In genomic region chr9:45398336-45398735, GRCm38 (mm10) we compare ENCODE assay signal across 18 mouse cellular contexts. TPM values are rescaled to one million over a fixed set of nuclear protein-coding genes. Genes with fewer than 3 reads are reported as not detected.
DNase-seq lines count a peak whose midpoint lies in the region; ATAC-seq and TF ChIP-seq lines count a peak whose summit lies in the region.
"Had no signal": no experiment of that assay in that cellular context is flagged by ENCODE, and none has a peak within 500 bp of the region (broad histone marks: within the 10 kb centered on the region; RNA-seq: fewer than 3 reads in every experiment).

No protein-coding gene starts in this region.

- H3K27ac ChIP-seq in kidney, embryonic 14.5 days (ENCODE audit: low read depth, low read length) = no peak overlapping the region
- no peak overlapping the region for H3K27ac ChIP-seq in cerebellum, adult 2 months (ENCODE audit: insufficient read depth, low read length)
- no peak overlapping the region for H3K27ac ChIP-seq in forebrain, embryonic 16.5 days (ENCODE audit: low read length)
- H3K27ac ChIP-seq: embryonic facial prominence, embryonic 13.5 days; liver, embryonic 14.5 days; midbrain, embryonic 15.5 days had no signal

- H3K27me3 ChIP-seq in kidney, embryonic 14.5 days (ENCODE audit: control insufficient read depth, insufficient read depth, low read length) = no peaks in the 10 kb centered on the region
- no peaks in the 10 kb centered on the region for H3K27me3 ChIP-seq in cerebellum, adult 2 months (ENCODE audit: control insufficient read depth, insufficient read depth, low read length)
- H3K27me3 ChIP-seq in forebrain, embryonic 16.5 days (replicated peaks; ENCODE audit: control insufficient read depth, insufficient read depth, low read length) = no peaks in the 10 kb centered on the region
- H3K27me3 ChIP-seq: midbrain, embryonic 15.5 days had no signal

- ATAC-seq in kidney, embryonic 14.5 days (ENCODE audit: low FRiP score, low TSS enrichment) = no peak
- no peak for ATAC-seq in forebrain, embryonic 16.5 days
- no peak for ATAC-seq in megakaryocyte progenitor cell, adult 5-6 weeks (replicated peaks; ENCODE audit: poor library complexity)
- ATAC-seq: intestine, postnatal 0 days; midbrain, embryonic 15.5 days had no signal

- H3K4me2 ChIP-seq in kidney, embryonic 14.5 days (replicated peaks; ENCODE audit: low read depth, low read length) = no peak overlapping the region
- no peak overlapping the region for H3K4me2 ChIP-seq in forebrain, embryonic 16.5 days (ENCODE audit: low read length)
- H3K4me2 ChIP-seq: embryonic facial prominence, embryonic 13.5 days; heart, embryonic 11.5 days; midbrain, embryonic 15.5 days had no signal

- DNase-seq in kidney, adult 11 months = peak; percentile 91
- peak; percentile 79 to 89 for DNase-seq in cerebellum, adult 2 months
- DNase-seq in kidney, adult 9 months = peak; percentile 81
- peak; percentile 53 for DNase-seq in yolk sac, embryonic 10.5 days (ENCODE audit: low spot score)
- DNase-seq: adrenal gland, postnatal 25 days; heart, postnatal 36 days; layer of hippocampus, postnatal 36 days; right cerebral cortex, postnatal 4 days had no signal

- no peak overlapping the region for H3K4me3 ChIP-seq in kidney, embryonic 14.5 days (ENCODE audit: low read length)
- no peak overlapping the region for H3K4me3 ChIP-seq in cerebellum, adult 2 months (replicated peaks; ENCODE audit: insufficient read depth, low read depth, low read length)
- no peak overlapping the region for H3K4me3 ChIP-seq in forebrain, embryonic 16.5 days (replicated peaks; ENCODE audit: low read length)
- H3K4me3 ChIP-seq: embryonic facial prominence, embryonic 13.5 days; midbrain, embryonic 15.5 days had no signal

- no peak for TF ChIP-seq POLR2A in cerebellum, adult 2 months (IDR thresholded peaks at IDR 0.05; ENCODE audit: borderline replicate concordance, insufficient read depth, low read length)

- H3K4me1 ChIP-seq in kidney, embryonic 14.5 days (ENCODE audit: control insufficient read depth, insufficient read depth, low read length) = no peaks in the 10 kb centered on the region
- H3K4me1 ChIP-seq in cerebellum, adult 2 months (ENCODE audit: control insufficient read depth, insufficient read depth, low read length) = peaks cover 12% of the 10 kb centered on the region
- no peaks in the 10 kb centered on the region for H3K4me1 ChIP-seq in forebrain, embryonic 16.5 days (replicated peaks; ENCODE audit: control insufficient read depth, insufficient read depth, low read length)
- H3K4me1 ChIP-seq: embryonic facial prominence, embryonic 13.5 days; midbrain, embryonic 15.5 days had no signal

- no peak overlapping the region for H3K9ac ChIP-seq in kidney, embryonic 14.5 days (ENCODE audit: low read depth, low read length)
- no peak overlapping the region for H3K9ac ChIP-seq in forebrain, embryonic 16.5 days (replicated peaks; ENCODE audit: low read depth, low read length)
- H3K9ac ChIP-seq: embryonic facial prominence, embryonic 13.5 days; liver, embryonic 14.5 days; midbrain, embryonic 15.5 days had no signal

- 47% methylated on average over 1 of the region's 1 CpGs for WGBS in kidney, embryonic 14.5 days
- 4% methylated on average over 1 of the region's 1 CpGs for WGBS in cerebellum, adult 2 months
- WGBS in forebrain, embryonic 16.5 days = 60% methylated on average over 1 of the region's 1 CpGs

- H3K36me3 ChIP-seq in kidney, embryonic 14.5 days (ENCODE audit: control insufficient read depth, insufficient read depth, low read length) = peaks cover 14% of the 10 kb centered on the region; the same call in 1 of the 2 replicates
- H3K36me3 ChIP-seq in forebrain, embryonic 16.5 days (ENCODE audit: control insufficient read depth, insufficient read depth) = peaks cover 9% of the 10 kb centered on the region

- H3K9me3 ChIP-seq in kidney, embryonic 14.5 days (ENCODE audit: control insufficient read depth, low read length) = no peaks in the 10 kb centered on the region
- H3K9me3 ChIP-seq in forebrain, embryonic 16.5 days (ENCODE audit: control insufficient read depth, low read length) = no peaks in the 10 kb centered on the region
- H3K9me3 ChIP-seq: embryonic facial prominence, embryonic 13.5 days; midbrain, embryonic 15.5 days had no signal

- no peak for TF ChIP-seq CTCF in cerebellum, adult 2 months (IDR thresholded peaks at IDR 0.05; ENCODE audit: borderline replicate concordance, insufficient read depth, low read depth, low read length)

RNA-seq across cellular contexts. Expression of gene Fxyd2, which starts 1.1 kb away (rescaled TPM):
- polyA plus RNA-seq in kidney, embryonic 14.5 days (2014; fragmentation: Nextera tagmentation; extraction: Ambion mirVana) = 137 and 153 TPM in 2 replicates
- polyA plus RNA-seq in cerebellum, adult 2 months (2012; rRNA removed) = 2.1 and 3.1 TPM in 2 replicates
- polyA plus RNA-seq in forebrain, embryonic 16.5 days (2015; fragmentation: Nextera tagmentation; extraction: Ambion mirVana) = 6.6 and 8.7 TPM in 2 replicates
- 0.78 and 0.79 TPM in 2 replicates for total RNA-seq in megakaryocyte progenitor cell, adult 5-6 weeks (2015)
- 2.9 TPM in 1 of 2 replicates, not detected in the other for total RNA-seq in megakaryocyte progenitor cell, adult 5-6 weeks (2017)
- total RNA-seq: MEL had no signal
- polyA plus RNA-seq: C2C12 had no signal

RNA-seq across cellular contexts. Expression of gene Dscaml1, which starts 28.1 kb away (rescaled TPM):
- 0.14 and 0.23 TPM in 2 replicates for polyA plus RNA-seq in kidney, embryonic 14.5 days (2014; fragmentation: Nextera tagmentation; extraction: Ambion mirVana)
- polyA plus RNA-seq in cerebellum, adult 2 months (2012; rRNA removed) = 23.4 and 27.0 TPM in 2 replicates
- polyA plus RNA-seq in forebrain, embryonic 16.5 days (2015; fragmentation: Nextera tagmentation; extraction: Ambion mirVana) = 27.9 and 28.0 TPM in 2 replicates
- total RNA-seq in megakaryocyte progenitor cell, adult 5-6 weeks (2015) = not detected in 2 replicates
- not detected in 2 replicates for total RNA-seq in megakaryocyte progenitor cell, adult 5-6 weeks (2017)
- total RNA-seq: heart, postnatal 36 days; MEL had no signal
- polyA plus RNA-seq: C2C12; liver, embryonic 14.5 days had no signal

RNA-seq across cellular contexts. Expression of gene Fxyd6, which starts 28.4 kb away (rescaled TPM):
- 139 and 156 TPM in 2 replicates for polyA plus RNA-seq in kidney, embryonic 14.5 days (2014; fragmentation: Nextera tagmentation; extraction: Ambion mirVana)
- polyA plus RNA-seq in cerebellum, adult 2 months (2012; rRNA removed) = 104 and 107 TPM in 2 replicates
- polyA plus RNA-seq in forebrain, embryonic 16.5 days (2015; fragmentation: Nextera tagmentation; extraction: Ambion mirVana) = 481 and 559 TPM in 2 replicates
- not detected in 2 replicates for total RNA-seq in megakaryocyte progenitor cell, adult 5-6 weeks (2015)
- total RNA-seq in megakaryocyte progenitor cell, adult 5-6 weeks (2017) = 0.07 TPM in 1 of 2 replicates, not detected in the other
- total RNA-seq: MEL had no signal
- polyA plus RNA-seq: C2C12 had no signal

Comparison
In these comparisons a context has a peak if more than half of its experiments do, and no peak if none do; other contexts are left out.
1. RNA of gene Fxyd2, which starts 1.1 kb away (polyA plus RNA-seq): 137 to 153 TPM in kidney, embryonic 14.5 days; 6.6 to 8.7 TPM in forebrain, embryonic 16.5 days and 2.1 to 3.1 TPM in cerebellum, adult 2 months; every median in the first group is over 10 times any median in the second.
2. RNA of gene Dscaml1, which starts 28.1 kb away (polyA plus RNA-seq): 27.9 to 28.0 TPM in forebrain, embryonic 16.5 days and 23.4 to 27.0 TPM in cerebellum, adult 2 months; 0.14 to 0.23 TPM in kidney, embryonic 14.5 days; every median in the first group is over 10 times any median in the second.
3. Peak in every context shown above with its lines, with median percentiles within 50 percentile points of each other: DNase-seq.